Mouse (Mus musculus): Measurements from ENCODE around the gene Prss33.

Prss33 gene

DNA sequence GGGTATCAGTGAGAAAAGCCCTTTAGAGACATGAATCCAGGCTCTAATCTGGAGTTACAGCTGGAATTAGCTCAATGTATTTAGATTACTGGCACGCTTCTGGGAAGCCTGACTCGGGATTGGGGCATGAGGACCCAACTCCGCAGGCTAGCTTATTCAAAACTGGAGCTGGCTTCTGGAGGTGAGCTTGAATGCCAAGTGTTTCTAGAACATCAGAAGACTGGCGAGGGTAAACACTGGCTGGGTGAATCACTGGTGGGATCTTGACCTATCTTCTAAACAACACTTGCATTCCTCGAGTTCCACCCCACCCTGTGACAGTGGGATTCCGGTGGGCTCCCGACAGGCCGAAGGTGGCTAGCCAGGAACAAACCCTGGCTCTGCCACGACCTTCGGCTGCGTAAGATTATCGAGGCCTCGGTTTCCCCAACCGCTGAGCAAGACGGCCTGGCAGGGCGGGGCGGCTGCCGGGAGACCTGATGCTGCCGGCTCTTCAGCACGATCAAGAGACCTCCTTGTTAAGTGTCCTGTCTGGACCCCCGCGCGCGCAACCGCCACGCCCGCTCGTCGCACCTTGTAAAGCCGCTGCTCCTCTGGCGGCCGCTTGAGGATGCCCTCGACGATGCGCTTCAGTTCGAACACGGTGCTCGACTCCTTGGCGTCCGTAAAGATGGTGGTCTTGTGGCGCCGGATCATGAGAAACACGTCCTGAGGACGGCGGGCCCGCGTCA, 7.4 kb downstream of the Prss33 start:
- in situ Hi-C loops (cut with MboI, MseI) = no loop called here

DNA sequence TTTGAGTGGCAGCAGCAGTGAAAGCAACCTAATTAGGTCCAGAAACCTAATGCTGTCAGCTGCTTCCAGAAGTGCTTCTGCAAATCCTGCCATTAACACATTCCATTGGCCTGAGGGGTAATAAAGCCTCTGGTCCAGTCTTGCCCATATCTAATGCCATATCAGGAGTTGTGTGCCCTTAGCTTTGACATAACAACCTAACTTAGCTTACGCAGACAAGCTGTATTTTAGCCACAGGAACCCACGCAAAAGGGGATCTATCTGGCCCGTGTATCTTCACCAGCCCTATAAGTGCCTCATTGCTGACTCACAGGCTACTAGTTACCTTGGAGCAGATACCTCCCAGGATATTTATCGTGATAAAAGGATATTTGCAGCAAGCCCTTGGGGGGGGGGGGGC, 10.3 kb downstream of the Prss33 start:
- in situ Hi-C loops (cut with MboI, MseI) = no loop called here

DNA sequence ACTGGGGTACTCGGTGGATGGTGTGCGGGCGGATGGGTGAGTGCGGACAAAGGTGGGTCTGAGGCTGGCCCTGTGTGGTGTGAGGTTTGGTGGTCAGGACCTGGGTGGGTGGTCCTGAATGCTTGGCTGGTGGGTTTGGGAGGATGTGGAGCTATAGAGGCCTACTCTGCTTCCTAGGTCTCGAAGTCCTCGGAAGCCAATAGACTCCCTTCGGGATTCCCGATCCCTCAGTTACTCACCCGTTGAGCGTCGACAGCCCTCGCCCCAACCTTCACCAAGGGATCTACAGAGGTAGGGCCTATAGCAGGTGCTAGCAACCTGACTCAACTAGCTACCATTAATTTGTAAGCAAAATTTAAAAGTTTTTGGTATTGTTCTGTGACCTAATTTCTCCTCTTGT, 12.2 kb downstream of the Prss33 start:
- in situ Hi-C loops (cut with MboI, MseI) = loop anchor here (25.0 kb wide), 1 partner anchor 1114 kb away; the partner anchor contains the start of gene Mapk8ip3

DNA sequence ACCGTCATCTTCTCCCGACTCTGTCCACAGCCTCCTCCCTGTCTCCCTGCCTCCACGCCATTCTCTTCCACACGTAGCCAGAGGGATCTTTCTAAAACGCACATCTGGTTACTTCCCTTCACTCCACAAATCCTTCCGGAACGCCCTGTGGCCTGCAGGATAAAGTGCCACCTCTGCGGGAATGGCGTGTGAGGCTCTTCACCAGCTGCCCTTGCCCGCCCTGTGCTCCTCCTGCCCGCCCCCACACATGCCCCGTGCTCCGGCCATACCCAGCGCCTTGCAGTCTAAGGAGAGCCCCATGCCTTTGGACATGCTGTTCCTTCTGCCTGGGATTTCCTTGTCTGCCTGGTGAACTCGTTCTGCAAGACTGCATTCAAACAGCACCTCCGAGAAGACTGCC, 12.8 kb downstream of the Prss33 start:
- in situ Hi-C loops (cut with MboI, MseI) = loop anchor here (25.0 kb wide), 1 partner anchor 1114 kb away; the partner anchor contains the start of gene Mapk8ip3

DNA sequence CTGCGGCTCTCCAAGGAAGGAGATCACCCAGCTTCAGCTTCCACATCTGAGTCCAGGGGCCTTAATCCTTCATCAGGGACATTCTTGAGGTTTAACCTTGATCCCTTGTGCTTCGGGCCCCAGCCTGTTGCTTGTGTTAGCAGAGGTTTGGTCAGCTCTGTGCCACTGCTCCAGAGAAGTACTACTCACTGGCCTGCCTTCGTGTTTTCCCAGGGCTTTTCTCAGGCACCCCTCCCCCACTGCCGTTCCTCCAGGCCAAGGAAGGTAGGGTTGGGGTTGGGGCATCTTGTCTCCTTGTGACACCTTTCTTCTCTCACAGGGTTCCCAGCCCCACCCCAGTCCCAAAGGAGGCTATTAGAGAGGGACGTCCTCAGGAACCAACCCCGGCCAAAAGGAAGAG, 13.8 kb downstream of the Prss33 start:
- in situ Hi-C loops (cut with MboI, MseI) = loop anchor here (25.0 kb wide), 1 partner anchor 1115 kb away; the partner anchor contains the start of gene Mapk8ip3

DNA sequence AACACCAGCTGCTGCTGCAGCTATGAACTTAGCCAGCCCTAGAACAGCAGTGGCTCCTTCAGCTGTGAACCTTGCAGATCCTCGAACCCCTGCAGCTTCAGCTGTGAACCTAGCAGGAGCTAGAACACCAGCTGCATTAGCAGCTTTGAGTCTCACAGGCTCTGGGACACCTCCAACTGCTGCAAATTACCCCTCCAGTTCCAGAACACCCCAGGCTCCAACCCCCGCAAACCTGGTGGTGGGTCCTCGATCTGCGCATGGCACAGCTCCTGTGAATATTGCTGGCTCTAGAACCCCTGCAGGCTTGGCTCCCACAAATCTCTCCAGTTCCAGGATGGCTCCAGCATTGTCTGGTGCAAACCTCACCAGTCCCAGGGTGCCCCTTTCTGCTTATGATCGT, 15.1 kb downstream of the Prss33 start:
- in situ Hi-C loops (cut with MboI, MseI) = loop anchor here (25.0 kb wide), 1 partner anchor 1117 kb away; the partner anchor contains the start of gene Mapk8ip3

DNA sequence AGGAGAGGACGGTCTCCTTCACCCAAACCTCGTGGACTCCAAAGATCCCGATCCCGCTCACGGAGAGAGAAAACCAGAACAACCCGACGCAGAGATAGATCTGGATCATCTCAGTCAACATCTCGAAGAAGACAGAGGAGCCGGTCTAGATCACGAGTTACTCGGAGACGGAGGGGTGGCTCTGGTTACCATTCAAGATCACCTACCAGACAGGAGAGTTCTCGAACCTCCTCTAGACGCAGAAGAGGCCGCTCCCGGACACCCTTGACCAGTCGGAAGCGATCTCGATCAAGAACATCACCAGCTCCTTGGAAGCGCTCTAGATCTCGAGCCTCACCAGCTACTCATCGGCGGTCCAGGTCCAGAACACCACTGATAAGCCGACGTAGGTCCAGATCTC, 16.6 kb downstream of the Prss33 start:
- in situ Hi-C loops (cut with MboI, MseI) = loop anchor here (25.0 kb wide), 1 partner anchor 1118 kb away; the partner anchor contains the start of gene Mapk8ip3

DNA sequence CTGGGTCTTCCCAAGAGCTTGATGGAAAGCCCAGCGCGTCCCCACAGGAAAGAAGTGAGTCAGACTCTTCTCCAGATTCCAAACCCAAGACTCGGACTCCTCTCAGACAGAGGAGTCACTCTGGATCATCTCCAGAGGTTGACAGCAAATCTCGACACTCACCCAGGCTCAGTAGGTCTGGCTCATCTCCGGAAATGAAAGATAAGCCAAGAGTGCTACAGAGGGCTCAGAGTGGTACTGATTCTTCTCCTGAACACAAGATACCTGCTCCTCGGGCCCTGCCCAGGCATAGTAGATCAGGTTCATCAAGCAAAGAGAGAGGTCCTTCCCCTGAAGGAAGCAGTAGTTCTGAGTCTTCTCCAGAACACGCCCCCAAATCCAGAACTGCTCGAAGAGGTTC, 17.3 kb downstream of the Prss33 start:
- in situ Hi-C loops (cut with MboI, MseI) = loop anchor here (25.0 kb wide), 1 partner anchor 1119 kb away; the partner anchor contains the start of gene Mapk8ip3

DNA sequence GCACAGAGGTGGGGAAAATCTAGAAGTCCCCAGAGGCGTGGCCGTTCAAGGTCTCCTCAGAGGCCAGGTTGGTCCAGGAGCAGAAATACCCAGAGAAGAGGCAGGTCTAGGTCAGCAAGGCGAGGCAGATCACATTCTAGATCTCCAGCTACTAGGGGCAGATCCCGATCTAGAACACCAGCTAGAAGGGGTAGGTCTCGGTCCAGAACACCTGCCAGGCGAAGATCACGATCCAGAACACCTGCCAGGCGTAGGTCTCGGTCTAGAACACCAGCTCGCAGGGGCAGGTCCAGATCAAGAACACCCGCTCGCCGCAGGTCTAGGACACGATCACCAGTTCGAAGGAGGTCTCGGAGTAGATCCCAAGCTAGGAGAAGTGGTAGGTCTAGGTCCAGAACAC, 20.2 kb downstream of the Prss33 start:
- in situ Hi-C loops (cut with MboI, MseI) = loop anchor here (25.0 kb wide), 1 partner anchor 1122 kb away; the partner anchor contains the start of gene Mapk8ip3

DNA sequence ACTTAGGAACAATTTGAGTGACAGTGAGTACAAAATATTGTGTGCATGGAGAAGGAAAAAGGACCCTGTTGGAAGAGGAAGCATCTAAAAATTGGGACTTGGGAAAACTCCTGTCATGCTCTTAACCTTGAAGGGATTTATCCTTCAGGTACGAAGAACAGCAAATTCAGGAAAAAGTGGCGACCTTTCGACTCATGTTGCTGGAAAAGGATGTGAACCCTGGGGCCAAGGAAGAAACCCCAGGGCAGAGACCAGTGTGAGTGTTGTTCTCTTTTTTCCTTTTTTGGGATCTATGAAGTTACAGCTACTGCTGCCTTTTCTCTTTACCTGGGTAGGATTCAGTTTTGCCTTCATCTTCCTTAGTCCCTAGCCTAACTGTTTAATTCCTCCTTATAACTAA, 27.9 kb downstream of the Prss33 start:
- in situ Hi-C loops (cut with MboI, MseI) = loop anchor here (25.0 kb wide), 1 partner anchor 1129 kb away; the partner anchor contains the start of gene Mapk8ip3

DNA sequence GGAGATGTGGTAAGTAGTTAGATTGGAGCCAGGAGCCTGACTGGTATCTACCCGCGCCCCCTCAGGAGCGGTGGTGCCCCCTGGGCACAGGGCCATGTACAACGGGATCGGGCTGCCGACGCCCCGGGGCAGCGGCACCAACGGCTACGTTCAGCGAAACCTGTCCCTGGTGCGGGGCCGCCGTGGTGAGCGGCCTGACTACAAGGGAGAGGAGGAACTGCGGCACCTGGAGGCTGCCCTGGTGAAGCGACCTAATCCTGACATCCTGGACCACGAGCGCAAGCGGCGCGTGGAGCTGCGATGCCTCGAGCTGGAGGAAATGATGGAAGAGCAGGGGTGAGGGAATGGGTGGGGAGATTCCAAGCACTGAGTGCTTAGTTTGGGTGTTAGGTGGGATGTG, 29.0 kb downstream of the Prss33 start:
- in situ Hi-C loops (cut with MboI, MseI) = loop anchor here (25.0 kb wide), 1 partner anchor 1130 kb away; the partner anchor contains the start of gene Mapk8ip3

DNA sequence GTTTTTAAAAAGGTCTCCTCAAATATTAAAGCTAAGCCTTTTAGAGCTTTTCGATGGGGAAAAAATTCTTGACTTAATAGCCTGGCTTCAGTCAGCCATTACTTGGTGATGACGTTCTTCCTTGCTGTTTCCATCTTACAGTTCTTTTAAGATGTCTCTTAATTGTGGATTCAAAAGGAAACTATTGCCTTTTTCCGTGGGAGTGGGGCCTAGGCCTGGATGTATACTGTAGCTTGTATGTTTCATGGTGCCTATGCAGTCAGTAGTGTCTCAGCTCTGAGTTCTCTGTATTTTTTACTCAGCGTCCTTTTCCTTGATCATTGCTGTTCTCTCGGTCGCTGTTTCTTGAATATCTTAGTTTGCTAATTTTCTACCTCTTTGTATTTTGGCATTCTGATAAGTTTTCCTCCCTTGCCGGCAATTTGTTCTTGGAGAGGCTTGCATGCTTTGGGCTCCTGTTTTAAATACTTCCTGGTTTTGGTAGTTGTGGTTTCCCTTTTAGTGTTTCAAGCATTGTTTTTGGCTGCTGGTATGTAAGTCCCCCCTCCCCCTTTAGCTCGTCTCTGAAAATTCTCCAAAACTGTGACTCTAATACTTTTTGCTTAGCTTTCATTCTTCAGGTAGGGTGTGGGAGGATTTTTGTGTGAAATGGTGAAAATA, 31.3 kb downstream of the Prss33 start:
- in situ Hi-C loops (cut with MboI, MseI) = loop anchor here (25.0 kb wide), 1 partner anchor 1133 kb away; the partner anchor contains the start of gene Mapk8ip3

DNA sequence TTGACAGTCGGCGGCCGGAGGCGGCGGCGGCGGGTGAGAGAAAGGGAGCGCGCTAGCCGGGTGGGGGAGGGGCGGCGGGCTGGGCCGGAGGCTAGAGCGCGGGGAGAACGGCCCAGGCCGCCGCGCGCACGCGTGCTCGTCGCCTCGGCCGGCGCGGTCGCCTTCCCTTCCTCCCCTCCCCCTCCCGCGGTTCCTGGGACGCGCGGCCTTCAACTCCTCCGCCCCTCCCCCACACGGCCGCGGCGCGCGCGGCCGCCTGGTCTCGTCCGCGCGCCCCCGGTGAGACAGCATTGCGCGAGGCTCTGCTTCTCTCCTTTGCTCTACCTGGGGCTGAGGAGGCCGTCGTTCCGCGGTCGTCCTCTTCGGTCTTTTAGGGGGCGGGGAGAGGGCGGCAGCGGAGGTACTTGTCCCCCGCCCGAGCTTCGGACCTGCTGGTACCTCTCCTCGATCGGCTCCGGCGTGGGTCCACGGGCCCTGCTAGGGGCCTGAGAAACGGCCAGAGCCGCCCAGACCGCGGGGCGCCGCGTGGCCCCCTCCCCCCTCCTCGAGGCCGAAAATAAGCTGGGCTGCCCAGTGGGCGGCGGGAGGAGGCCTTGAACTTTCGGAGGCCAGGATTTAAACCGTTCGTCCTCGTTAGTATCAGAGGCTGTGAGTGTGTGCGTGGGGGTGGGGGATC, 32.4 kb downstream of the Prss33 start:
- in situ Hi-C loops (cut with MboI, MseI) = loop anchor here (25.0 kb wide), 1 partner anchor 1134 kb away; the partner anchor contains the start of gene Mapk8ip3

DNA sequence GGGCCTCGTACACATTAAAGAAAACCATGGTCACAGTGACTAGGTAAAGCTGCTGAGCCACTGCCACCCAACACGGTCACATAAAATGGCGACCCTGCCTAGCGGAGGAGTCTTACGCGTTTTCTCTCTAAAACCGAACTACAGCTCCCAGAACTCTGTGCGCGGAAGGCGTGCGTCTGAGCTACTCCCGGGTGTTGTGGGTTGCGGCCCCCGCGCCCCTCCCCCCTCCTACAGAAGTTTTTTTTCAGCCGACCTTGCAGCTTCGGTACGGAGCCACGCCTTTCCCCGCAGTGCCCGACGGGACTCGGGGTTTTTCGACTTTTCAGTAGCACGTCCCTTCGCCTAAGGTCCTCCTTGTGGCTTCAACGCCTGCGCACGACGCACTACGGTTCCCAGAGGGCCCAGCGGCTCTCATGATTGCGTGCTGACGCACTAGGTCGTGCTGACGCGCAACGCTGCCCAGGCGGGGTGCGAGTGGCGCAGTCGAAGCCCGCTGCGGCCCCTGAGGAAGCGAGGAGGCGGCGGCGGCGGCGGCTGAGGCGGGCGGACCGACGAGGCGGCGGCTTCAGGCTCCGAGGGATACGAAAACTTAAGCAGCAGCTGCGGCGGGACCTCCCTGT, 33.0 kb downstream of the Prss33 start:
- in situ Hi-C loops (cut with MboI, MseI) = loop anchor here (25.0 kb wide), 1 partner anchor 1134 kb away; the partner anchor contains the start of gene Mapk8ip3

DNA sequence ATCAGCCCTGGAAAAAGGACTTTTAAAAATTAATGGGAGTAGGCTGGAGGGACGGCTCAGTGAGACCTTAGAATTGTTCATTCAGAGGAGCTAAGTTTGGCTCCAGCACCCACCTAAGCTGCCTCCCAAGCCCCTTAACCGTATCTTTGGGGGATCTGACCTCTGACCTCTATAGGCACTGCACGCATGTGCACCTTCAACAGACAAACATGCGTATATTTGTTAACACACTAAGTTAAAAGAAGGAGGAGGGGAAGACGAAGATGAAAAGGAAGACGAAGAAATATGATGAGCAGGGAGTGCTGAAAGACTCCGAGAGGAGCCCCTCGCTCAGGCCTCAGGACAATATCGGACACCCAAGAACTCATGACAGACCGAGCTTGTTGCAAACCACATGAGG, 34.2 kb downstream of the Prss33 start:
- in situ Hi-C loops (cut with MboI, MseI) = loop anchor here (25.0 kb wide), 1 partner anchor 1136 kb away; the partner anchor contains the start of gene Mapk8ip3

DNA sequence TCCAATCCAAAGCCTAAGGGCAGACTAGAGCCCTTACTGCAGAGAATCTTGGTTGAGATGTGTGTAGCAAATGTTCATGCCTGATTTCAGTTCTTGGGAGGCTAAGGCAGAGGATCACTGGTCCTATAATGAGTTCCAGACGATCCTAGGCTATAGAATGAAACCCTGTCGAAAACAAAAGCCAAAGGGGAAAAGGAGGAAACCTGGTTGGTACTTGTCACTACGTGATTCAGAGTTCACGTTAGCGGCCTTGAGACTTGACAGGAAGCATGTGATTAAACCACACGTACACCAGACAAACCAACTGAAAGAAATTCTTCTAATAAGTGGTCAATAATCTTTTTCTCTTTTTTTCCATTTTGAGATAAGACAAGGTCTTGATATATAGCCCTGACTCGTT, 38.5 kb downstream of the Prss33 start:
- in situ Hi-C loops (cut with MboI, MseI) = no loop called here

DNA sequence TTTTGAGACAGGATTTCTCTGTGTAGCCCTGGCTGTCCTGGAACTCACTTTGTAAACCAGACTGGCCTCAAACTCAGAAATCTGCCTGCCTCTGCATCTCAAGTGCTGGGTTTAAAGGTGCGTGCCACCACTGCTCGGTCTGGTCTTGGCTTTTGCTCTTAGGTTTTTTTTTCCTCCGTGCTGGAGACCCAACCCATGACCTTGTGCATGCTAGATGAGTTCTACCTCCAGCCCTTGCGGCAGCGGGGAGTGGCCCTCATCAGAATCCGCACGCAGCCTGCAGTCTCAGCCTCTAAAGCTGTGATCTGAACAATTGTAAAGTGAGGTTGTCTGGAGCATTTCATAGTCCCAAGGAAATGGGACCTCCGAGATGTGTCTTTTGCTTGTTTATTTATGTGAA, 40.5 kb downstream of the Prss33 start:
- in situ Hi-C loops (cut with MboI, MseI) = no loop called here

DNA sequence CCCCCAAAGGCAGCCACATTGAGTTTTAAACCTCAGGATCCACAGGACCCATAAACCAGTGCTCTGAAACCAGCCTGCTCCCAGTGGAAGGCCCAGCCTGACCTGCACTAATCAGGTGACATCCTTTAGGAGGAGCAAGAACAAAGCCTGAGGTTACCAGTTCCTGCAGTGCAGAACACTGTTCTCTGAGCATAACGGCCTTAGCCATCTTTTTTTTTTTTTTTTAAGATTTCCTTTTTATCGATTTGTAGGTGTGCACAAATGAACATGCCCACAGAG, 44.8 kb downstream of the Prss33 start:
- in situ Hi-C loops (cut with MboI, MseI) = no loop called here

DNA sequence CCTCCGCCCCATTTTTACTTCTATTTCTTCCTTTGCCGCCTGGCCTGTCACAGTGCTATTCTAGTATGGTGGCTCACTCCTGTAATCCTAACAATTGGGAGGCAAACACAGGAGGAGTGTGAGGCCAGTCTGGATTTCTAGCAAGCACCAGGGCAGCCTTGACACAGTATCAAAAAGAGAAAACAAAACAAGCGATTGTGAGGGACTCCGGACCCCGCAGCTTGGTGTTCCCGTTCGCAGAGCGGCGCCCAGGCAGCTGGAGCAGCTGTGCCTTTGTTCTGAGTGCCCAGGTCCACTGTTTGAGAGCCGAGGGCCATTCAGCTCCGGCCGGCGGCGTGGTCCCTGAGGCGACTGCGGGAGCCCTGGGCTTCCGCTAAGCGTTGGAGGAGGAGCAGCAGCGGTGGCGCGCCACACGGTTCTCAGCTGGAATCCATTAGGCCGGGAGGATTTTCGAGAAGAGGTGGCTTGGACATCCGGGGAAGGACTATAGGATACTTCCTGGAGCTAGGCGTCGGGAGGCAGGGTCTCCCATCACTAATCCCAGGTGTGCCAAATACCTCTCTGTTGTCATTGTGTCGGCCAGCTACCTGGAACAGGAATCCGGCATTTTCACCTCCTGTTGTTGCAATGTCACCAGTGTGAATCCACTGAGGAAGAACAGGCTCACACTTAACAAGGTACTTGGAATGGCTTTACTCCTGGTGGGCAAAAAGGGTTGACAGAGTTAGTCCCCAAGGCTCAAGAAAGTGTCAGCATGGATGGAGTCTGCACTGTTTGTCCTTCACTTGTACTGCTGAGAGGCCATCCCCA, 45.4 kb downstream of the Prss33 start, which contains the start of gene Srrm2:
Gene Srrm2 (plus strand): TSS at position 264 of the 810 bp plus-strand sequence.
- in situ Hi-C loops (cut with MboI, MseI) = no loop called here

DNA sequence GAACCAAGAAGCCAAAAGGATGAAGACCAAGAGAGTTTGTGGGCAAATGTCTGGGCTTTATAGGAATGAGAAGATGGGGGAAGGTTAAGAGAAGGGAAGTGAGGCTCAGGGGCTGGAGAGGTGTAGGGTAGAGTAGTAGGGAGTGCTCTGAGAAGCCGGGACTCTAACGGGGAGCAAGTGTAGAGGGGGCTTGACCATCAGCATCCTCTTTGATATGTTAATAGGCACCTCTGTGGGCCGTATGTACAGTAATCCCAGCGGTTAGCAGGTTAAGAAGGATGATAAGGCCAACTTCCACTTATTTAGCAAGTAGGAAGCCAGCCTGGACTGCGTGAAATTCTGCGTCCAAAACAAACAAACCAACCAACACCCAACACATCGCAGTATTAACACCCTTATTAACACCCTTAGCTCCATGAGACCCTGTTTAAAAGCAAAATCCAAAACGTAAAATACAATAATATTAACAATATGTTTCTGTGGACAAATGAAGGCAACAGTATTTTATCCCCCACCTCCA, 46.0 kb downstream of the Prss33 start:
- in situ Hi-C loops (cut with MboI, MseI) = no loop called here
